Mouse (Mus musculus) limb, embryonic 15.5 days (tissue): ENCODE data around the gene Zfp953. TPM values are rescaled to one million over a fixed set of nuclear protein-coding genes. Genes with fewer than 3 reads are reported as not detected.
"Not testable (repeated sequence)": the region's sequence is repeated elsewhere in the genome, so short reads cannot be mapped to it uniquely, and the experiment has no call there.

Experiments used
- ATAC-seq: fragments of 200-750 bp; cut with Nextera tagmentation; 2 replicates; pipeline ENCODE4 v1.8.0; 2017; ENCODE audit warnings: low read depth, moderate TSS enrichment; ENCODE audit not compliant: insufficient number of reproducible peaks, low FRiP score, low TSS enrichment
- H3K27ac ChIP-seq: fragments of 300-500 bp; sonication (generic); 2 replicates; pipeline ENCODE4 v1.5.1; 2015; ENCODE audit warnings: moderate library complexity, mild to moderate bottlenecking, inconsistent platforms
- H3K27me3 ChIP-seq: fragments of 300-500 bp; sonication (generic); 2 replicates; pipeline ENCODE4 v1.6.1; 2015; ENCODE audit warnings: inconsistent platforms
- H3K36me3 ChIP-seq: fragments of 300-500 bp; sonication (generic); 2 replicates; pipeline ENCODE4 v1.6.1; 2015; ENCODE audit warnings: inconsistent platforms
- H3K4me1 ChIP-seq: fragments of 300-500 bp; sonication (generic); 2 replicates; pipeline ENCODE4 v1.6.1; 2015; ENCODE audit warnings: inconsistent platforms
- H3K4me2 ChIP-seq: fragments of 300-500 bp; sonication (generic); 2 replicates; pipeline ENCODE4 v1.6.1; 2015; ENCODE audit warnings: mild to moderate bottlenecking, inconsistent platforms
- H3K4me3 ChIP-seq: fragments of 300-500 bp; sonication (generic); 2 replicates; pipeline ENCODE4 v1.5.1; 2015; ENCODE audit warnings: mild to moderate bottlenecking, inconsistent platforms
- H3K9ac ChIP-seq: fragments of 300-500 bp; sonication (generic); 2 replicates; pipeline ENCODE4 v1.6.1; 2015; ENCODE audit warnings: inconsistent platforms
- H3K9me3 ChIP-seq: fragments of 300-500 bp; sonication (generic); 2 replicates; pipeline ENCODE4 v1.6.1; 2016; ENCODE audit warnings: inconsistent platforms
- WGBS: fragments of 180-500 bp; shearing (Covaris S2); methylation state at CpG from one replicate; pipeline ENCODE4 v1.1.7; 2015; 5-methylcytosine and 5-hydroxymethylcytosine counted together
- polyA plus RNA-seq: library from polyadenylated mRNA; unstranded; fragments of >200 nt; fragmentation: Nextera tagmentation; extraction: Ambion mirVana; gene quantifications from 2 replicates; pipeline ENCODE4 v1.2.1, GENCODE M21; 2015

The Zfp953 gene
- 0.84 and 0.90 TPM in 2 replicates for polyA plus RNA-seq

DNA sequence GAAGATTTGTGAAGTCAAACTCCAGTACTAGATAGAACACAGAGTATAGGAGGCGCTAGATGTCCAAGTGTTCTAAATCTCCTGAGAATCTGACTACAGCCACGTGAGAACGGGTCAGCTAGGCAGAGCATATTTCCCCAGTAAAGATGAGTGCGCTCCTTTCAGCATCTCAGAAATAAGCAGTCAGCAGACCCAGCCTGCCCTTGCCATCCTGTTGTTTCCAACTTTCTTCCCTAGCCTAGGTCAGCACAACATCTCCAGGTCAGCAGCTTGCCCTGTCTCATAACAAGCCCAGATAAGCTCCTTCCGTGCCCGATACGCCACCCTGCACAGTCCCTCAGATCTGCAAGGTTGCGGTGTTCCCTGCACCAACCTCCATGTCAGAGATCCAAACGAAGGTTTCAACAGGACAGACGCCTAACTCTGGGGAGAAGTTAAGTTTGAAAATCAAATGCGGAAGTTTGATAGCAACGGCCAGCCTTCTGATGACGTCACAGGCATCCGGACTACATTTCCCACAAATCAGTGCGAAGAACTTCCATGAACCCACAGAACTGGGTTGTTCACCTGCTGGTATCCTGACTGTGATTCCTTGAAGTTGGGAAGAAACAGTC is at the start of gene Zfp953, which contains the start of gene Gm28044:
TSS of gene Zfp953 (minus strand) at position 475 of the 614 bp plus-strand sequence.
TSS of gene Gm28044 (minus strand) at position 406 of the 614 bp plus-strand sequence.
- Histone ChIP-seq H3K4me1 (0 out of 2 replicates have a peak, but pooled peaks cover 4% of the 10 kb centered on the region), H3K36me3 (no peaks in the 10 kb centered on the region), H3K4me3 (peak within 1 kb of the TSS; percentile 68), H3K27me3 (no peaks in the 10 kb centered on the region), H3K9me3 (no peaks in the 10 kb centered on the region), H3K27ac (peak within 1 kb of the TSS; percentile 76), H3K4me2 (peak within 1 kb of the TSS; percentile 74), H3K9ac (peak within 1 kb of the TSS; percentile 55)
- ATAC-seq: peak; percentile 72
- under 1% methylated on average over 15 of the region's 15 CpGs for WGBS

GRCm38 (mm10) chr13:67399183-67399903 is 38.9 kb upstream of the Zfp953 start, which contains the start of gene Zfp429:
Gene Zfp429, minus strand, starts transcription at chr13:67399819.
- not testable (repeated sequence) for H3K36me3 ChIP-seq, H3K4me1 ChIP-seq, H3K9me3 ChIP-seq, H3K27me3 ChIP-seq
- Histone ChIP-seq H3K27ac (peak within 1 kb of the TSS; percentile 77), H3K4me3 (peak within 1 kb of the TSS; percentile 61), H3K9ac (peak within 1 kb of the TSS; percentile 42; the same call in 1 of the 2 replicates), H3K4me2 (peak within 1 kb of the TSS; percentile 44)
- 5% methylated on average over 15 of the region's 16 CpGs for WGBS
- ATAC-seq: peak; percentile 88

GRCm38 (mm10) chr13:67376255-67376654 is 15.8 kb upstream of the Zfp953 start:
- not testable (repeated sequence) for ATAC-seq, H3K9ac ChIP-seq, H3K4me3 ChIP-seq, H3K36me3 ChIP-seq, H3K27me3 ChIP-seq, H3K27ac ChIP-seq, H3K9me3 ChIP-seq, H3K4me2 ChIP-seq, H3K4me1 ChIP-seq
- 77% methylated on average over 3 of the region's 3 CpGs for WGBS

DNA sequence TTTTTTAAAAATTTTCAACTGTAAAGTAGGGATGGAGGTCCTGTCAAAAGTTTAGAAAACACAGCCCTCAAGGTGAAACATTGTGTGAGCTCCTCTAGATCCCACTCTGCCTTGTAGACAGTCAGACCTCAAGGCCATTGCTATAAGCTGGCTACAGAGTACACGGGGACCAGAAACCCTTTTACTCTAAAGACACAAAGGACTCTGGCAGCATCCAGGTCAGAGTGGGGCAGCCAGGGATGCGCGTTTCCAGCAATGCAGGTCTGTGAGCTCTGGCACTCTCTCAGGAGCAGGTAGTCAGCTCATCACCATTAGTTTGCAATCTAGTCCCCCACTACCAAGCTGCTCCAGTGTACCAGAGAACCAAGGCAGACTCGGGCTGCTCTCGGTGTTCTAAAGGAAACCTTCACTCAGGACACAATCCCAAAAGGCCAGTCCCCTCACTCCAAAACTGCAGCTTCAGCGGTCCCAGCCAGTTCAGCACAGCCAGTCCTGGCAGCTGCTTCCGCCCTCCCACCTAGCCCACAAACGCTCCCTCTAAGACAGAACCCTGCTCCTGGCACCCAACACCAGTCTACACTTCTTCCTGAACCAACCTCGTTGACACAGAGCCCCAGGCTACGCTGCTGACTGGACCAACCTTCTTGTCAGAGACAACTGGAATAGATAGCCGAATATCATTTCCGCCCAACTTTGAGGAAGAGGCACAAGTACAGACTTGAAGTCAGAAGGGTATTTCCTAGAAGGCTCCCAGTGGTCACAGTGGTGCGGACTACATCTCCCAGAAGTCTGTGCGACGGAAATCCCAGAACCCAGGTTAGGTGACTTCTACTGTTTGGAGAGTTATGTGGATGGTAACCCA is 14.9 kb upstream of the Zfp953 start, which contains the start of the genes Gm28041 and Zfp456:
TSS of gene Gm28041 (minus strand) at position 684 of the 862 bp plus-strand sequence.
TSS of gene Zfp456 (minus strand) at position 761 of the 862 bp plus-strand sequence.
- H3K27ac ChIP-seq, H3K36me3 ChIP-seq, H3K4me1 ChIP-seq, H3K27me3 ChIP-seq, H3K9me3 ChIP-seq, H3K9ac ChIP-seq: not testable (repeated sequence)
- Histone ChIP-seq H3K4me3 (peak within 1 kb of the TSS; percentile 48), H3K4me2 (peak within 1 kb of the TSS; percentile 47)
- 20% methylated on average over 15 of the region's 15 CpGs for WGBS
- ATAC-seq: peak; percentile 87

- H3K36me3 ChIP-seq: no peaks in the 10 kb centered on the region
- no peak overlapping the region for H3K4me3 ChIP-seq
- ATAC-seq: no peak
- no peaks in the 10 kb centered on the region for H3K27me3 ChIP-seq
- no peak overlapping the region for H3K4me2 ChIP-seq
- no peak overlapping the region for H3K9ac ChIP-seq
- no peak overlapping the region for H3K27ac ChIP-seq
- no peaks in the 10 kb centered on the region for H3K4me1 ChIP-seq
- H3K9me3 ChIP-seq: no peaks in the 10 kb centered on the region
These were observed 8.6 kb downstream of the Zfp953 start for GRCm38 (mm10) chr13:67351854-67352253.

GRCm38 (mm10) chr13:67343422-67343821 is 17.0 kb downstream of the Zfp953 start:
- H3K9ac ChIP-seq: no peak overlapping the region
- H3K4me1 ChIP-seq: no peaks in the 10 kb centered on the region
- H3K4me3 ChIP-seq: no peak overlapping the region
- no peak for ATAC-seq
- H3K36me3 ChIP-seq: peaks cover 16% of the 10 kb centered on the region
- no peak overlapping the region for H3K27ac ChIP-seq
- no peaks in the 10 kb centered on the region for H3K9me3 ChIP-seq
- H3K4me2 ChIP-seq: no peak overlapping the region
- no peaks in the 10 kb centered on the region for H3K27me3 ChIP-seq
- WGBS: 85% methylated on average over 2 of the region's 2 CpGs

GRCm38 (mm10) chr13:67332877-67333276 is 27.5 kb downstream of the Zfp953 start:
- peak overlapping the region; percentile 58 for H3K4me3 ChIP-seq
- no peaks in the 10 kb centered on the region for H3K27me3 ChIP-seq
- no peak for ATAC-seq
- H3K4me1 ChIP-seq: peaks cover 9% of the 10 kb centered on the region; the same call in 1 of the 2 replicates
- H3K27ac ChIP-seq: peak overlapping the region; percentile 79
- H3K4me2 ChIP-seq: peak overlapping the region; percentile 76
- H3K9ac ChIP-seq: 0 out of 2 replicates have a peak overlapping the region, but pooled peaks have one; percentile 7
- H3K9me3 ChIP-seq: no peaks in the 10 kb centered on the region
- no peaks in the 10 kb centered on the region for H3K36me3 ChIP-seq
- 79% methylated on average over 1 of the region's 1 CpGs for WGBS

GRCm38 (mm10) chr13:67332019-67332724 is 28.2 kb downstream of the Zfp953 start, which contains the start of gene Zfp595:
Gene Zfp595, minus strand, starts transcription at chr13:67332570.
- H3K27ac ChIP-seq: peak within 1 kb of the TSS; percentile 79
- 15% methylated on average over 17 of the region's 17 CpGs for WGBS
- H3K4me2 ChIP-seq: peak within 1 kb of the TSS; percentile 76
- ATAC-seq: peak; percentile 80
- H3K36me3 ChIP-seq: no peaks in the 10 kb centered on the region
- no peaks in the 10 kb centered on the region for H3K27me3 ChIP-seq
- peak within 1 kb of the TSS; percentile 58 for H3K4me3 ChIP-seq
- H3K9ac ChIP-seq: peak within 1 kb of the TSS; percentile 56
- H3K4me1 ChIP-seq: peaks cover 9% of the 10 kb centered on the region; the same call in 1 of the 2 replicates
- H3K9me3 ChIP-seq: no peaks in the 10 kb centered on the region

DNA sequence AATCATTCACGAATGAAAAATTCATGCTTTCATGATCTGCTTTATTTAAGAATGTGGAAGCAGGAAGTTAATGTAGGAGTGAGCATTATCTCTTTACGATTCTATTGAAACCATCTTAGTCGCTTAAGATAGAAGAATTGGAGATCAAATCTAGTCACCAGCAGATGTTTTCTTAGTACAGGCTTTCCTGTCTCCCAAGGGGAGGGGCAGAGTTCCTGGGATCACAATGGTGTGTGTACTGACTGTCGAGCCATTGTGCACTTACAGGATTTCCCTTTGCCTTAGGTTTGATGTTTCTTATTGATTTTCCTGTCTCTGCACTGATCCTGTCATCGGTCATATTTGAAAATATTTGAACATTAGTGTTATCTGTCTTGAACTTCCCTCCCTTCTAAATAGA is 53.7 kb downstream of the Zfp953 start:
- Histone ChIP-seq H3K4me2 (peak overlapping the region; percentile 85), H3K9me3 (no peaks in the 10 kb centered on the region), H3K4me3 (peak overlapping the region; percentile 70), H3K36me3 (no peaks in the 10 kb centered on the region), H3K27me3 (no peaks in the 10 kb centered on the region), H3K9ac (no peak overlapping the region), H3K27ac (peak overlapping the region; percentile 40; the same call in 1 of the 2 replicates), H3K4me1 (peaks cover 7% of the 10 kb centered on the region; the same call in 1 of the 2 replicates)
- 28% methylated on average over 5 of the region's 5 CpGs for WGBS
- ATAC-seq: no peak

DNA sequence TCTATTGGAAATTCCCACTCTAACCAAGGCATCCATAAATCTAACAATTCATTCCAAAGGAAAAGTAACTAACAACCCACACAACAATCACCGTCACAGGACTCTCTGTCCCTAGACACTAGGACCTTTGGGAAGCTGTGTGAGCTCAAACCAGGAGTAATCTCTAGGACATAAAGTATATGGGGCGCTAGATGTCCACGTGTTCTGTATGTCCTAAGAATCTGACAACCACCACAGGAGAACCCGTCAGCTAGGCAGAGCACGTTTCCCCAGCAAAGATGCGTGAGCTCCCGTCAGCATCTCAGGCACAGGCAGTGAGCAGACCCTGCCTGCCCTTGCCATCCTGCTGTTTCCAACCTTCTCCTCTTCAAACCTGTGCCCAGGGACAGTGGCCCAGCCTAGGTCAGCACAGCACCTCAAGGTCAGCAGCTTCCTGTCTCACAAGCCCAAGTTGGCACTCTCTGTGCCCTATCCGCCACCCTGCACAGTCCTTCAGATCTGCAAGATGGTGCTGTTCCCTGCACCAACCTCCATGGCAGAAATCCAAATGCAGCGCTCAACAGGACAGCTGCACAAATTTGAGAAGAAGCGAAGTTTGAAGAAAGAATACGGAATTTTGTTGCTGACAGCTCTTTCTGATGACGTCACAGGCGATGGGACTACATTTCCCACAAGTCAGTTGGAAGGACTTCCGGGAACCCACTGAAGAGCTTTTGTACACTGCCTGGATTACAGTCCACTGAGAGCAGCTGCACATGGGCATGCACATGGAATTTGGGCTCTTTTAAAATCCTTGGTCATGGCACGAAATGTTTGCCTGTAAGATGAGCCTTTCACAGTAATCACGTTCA is 54.4 kb downstream of the Zfp953 start, which contains the start of gene Zfp457:
TSS of gene Zfp457 (minus strand) at position 664 of the 851 bp plus-strand sequence.
- Histone ChIP-seq H3K4me1 (peaks cover 7% of the 10 kb centered on the region; the same call in 1 of the 2 replicates), H3K36me3 (no peaks in the 10 kb centered on the region), H3K9me3 (no peaks in the 10 kb centered on the region), H3K9ac (peak within 1 kb of the TSS; percentile 80), H3K4me2 (peak within 1 kb of the TSS; percentile 85), H3K4me3 (peak within 1 kb of the TSS; percentile 70), H3K27me3 (no peaks in the 10 kb centered on the region), H3K27ac (peak within 1 kb of the TSS; percentile 40)
- WGBS: 9% methylated on average over 16 of the region's 16 CpGs
- peak; percentile 91 for ATAC-seq
